Mouse (Mus musculus): Measurements from ENCODE around the gene Kcnc1.

DNA sequence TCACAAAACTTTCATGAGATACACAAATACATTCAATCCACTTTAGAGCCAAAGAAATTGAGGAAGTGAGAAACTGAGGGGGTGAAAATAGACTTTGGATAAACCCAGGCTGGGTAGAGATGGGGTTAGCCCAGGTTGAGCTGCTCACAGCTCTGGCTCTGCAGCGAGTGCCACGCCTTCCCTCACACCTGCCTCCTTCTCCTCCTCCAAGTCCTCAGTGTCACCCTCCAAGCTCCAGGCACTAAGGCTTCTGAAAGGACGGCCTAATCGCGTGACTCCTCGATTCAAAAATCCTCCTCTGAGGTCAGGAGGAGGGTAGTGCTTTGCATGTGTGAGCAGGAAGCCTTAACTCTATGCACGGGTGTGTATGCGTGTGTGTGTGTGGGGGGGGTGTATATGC, 66.8 kb downstream of the Kcnc1 start:
- no peak for TF ChIP-seq POLR2A (IDR thresholded peaks at IDR 0.05; ENCODE audit: low read depth, low read length)
- no peak for TF ChIP-seq E2F4 (IDR thresholded peaks at IDR 0.05; ENCODE audit: insufficient replicate concordance, low read depth, low read length)
- no peak for TF ChIP-seq USF1 (IDR thresholded peaks at IDR 0.05; ENCODE audit: low read depth, low read length)
- no peak for TF ChIP-seq MXI1 (IDR thresholded peaks at IDR 0.05; ENCODE audit: low read depth, low read length)
- TF ChIP-seq USF2 (conservative IDR thresholded peaks at IDR 0.05; ENCODE audit: low read depth, low read length) = no peak

Data from CH12.LX (cell line).